Mouse (Mus musculus) MEL (cell line): ENCODE measurements around the gene Irf1.

ENCODE experiments used
- CTCF ChIP-seq, 3 experiments: IDR thresholded peaks in 2 of 3; conservative IDR thresholded peaks in 1 of 3; 2 replicates each; pipeline ENCODE4 v1.5.1; 2011 to 2012; ENCODE audit warnings: low read length in 3 of 3, low read depth in 2 of 3, mild to moderate bottlenecking in 2 of 3, improper control_type of control experiment in 1 of 3, inconsistent platforms in 1 of 3, mixed read lengths in 1 of 3, moderate library complexity in 1 of 3; ENCODE audit not compliant: control insufficient read depth in 1 of 3, insufficient read depth in 1 of 3, poor library complexity in 1 of 3, severe bottlenecking in 1 of 3
- EP300 ChIP-seq, 2 experiments: IDR thresholded peaks; 2 replicates each; pipeline ENCODE4 v1.6.1; 2011; ENCODE audit warnings: improper control_type of control experiment in 2 of 2, low read length in 2 of 2, low read depth in 1 of 2, mild to moderate bottlenecking in 1 of 2
- JUND ChIP-seq: IDR thresholded peaks from 2 replicates; pipeline ENCODE4 v1.6.1; 2011; ENCODE audit warnings: low read depth, mild to moderate bottlenecking, improper control_type of control experiment, low read length
- KAT2A ChIP-seq: conservative IDR thresholded peaks from 2 replicates; pipeline ENCODE4 v1.6.1; 2012; ENCODE audit warnings: low read depth, low read length, improper control_type of control experiment, inconsistent platforms
- MAX ChIP-seq: IDR thresholded peaks from 2 replicates; pipeline ENCODE4 v1.6.1; 2011; ENCODE audit warnings: low read length, improper control_type of control experiment
- POLR2A ChIP-seq, 2 experiments: IDR thresholded peaks; 2 replicates each; pipeline ENCODE4 v1.6.1; 2011 to 2012; ENCODE audit warnings: low read length in 2 of 2, mild to moderate bottlenecking in 2 of 2, control low read depth in 1 of 2, improper control_type of control experiment in 1 of 2, low read depth in 1 of 2, moderate library complexity in 1 of 2; ENCODE audit not compliant: control insufficient read depth in 1 of 2, insufficient read depth in 1 of 2, poor library complexity in 1 of 2
- POLR2AphosphoS2 ChIP-seq: IDR thresholded peaks from 2 replicates; pipeline ENCODE4 v1.6.1; 2011; ENCODE audit warnings: low read length, improper control_type of control experiment
- SMC3 ChIP-seq: IDR thresholded peaks from 2 replicates; pipeline ENCODE4 v1.6.1; 2011; ENCODE audit warnings: low read depth, low read length, improper control_type of control experiment
- UBTF ChIP-seq: IDR thresholded peaks from 2 replicates; pipeline ENCODE4 v1.6.1; 2012; ENCODE audit warnings: low read depth, mild to moderate bottlenecking, inconsistent platforms, low read length, improper control_type of control experiment, moderate library complexity, borderline replicate concordance; ENCODE audit not compliant: insufficient read depth
- USF1 ChIP-seq: IDR thresholded peaks from 2 replicates; pipeline ENCODE4 v1.6.1; 2014; ENCODE audit warnings: low read depth, mild to moderate bottlenecking, inconsistent platforms, low read length, improper control_type of control experiment, moderate library complexity
- USF2 ChIP-seq, 2 experiments: IDR thresholded peaks; 2 replicates each; pipeline ENCODE4 v1.6.1; 2011 to 2012; ENCODE audit warnings: improper control_type of control experiment in 2 of 2, low read length in 2 of 2, borderline replicate concordance in 1 of 2, inconsistent platforms in 1 of 2, low read depth in 1 of 2, mild to moderate bottlenecking in 1 of 2; ENCODE audit not compliant: insufficient read depth in 1 of 2
- ZNF384 ChIP-seq: IDR thresholded peaks from 2 replicates; pipeline ENCODE4 v1.6.1; 2012; ENCODE audit warnings: low read depth, mild to moderate bottlenecking, inconsistent platforms, low read length, improper control_type of control experiment

DNA sequence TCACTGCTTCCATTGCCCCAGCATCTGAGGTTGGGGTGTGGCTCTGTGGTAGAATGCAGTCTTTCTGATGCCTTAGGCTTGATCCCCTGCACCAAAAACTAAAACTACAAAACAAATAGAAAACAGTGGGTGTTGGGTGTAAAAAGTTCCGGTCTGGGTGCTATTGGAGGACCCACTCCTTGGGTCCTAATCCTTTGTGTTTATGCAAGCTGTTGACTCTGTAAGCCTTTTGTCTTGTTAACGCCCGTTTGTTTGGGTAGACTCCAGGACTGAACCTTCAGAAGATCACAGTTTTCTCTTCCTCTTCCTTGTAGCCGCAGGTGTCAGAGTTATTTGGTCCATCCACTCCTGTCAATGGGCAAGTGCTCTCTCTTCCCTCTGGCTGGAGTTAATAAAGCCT is 30.2 kb downstream of the Irf1 start:
- no peak for TF ChIP-seq SMC3
- no peak for TF ChIP-seq UBTF
- TF ChIP-seq CTCF (IDR thresholded peaks at IDR 0.05 in 2 of 3, conservative IDR thresholded peaks at IDR 0.05 in 1 of 3; ENCODE audit: control insufficient read depth in 1 of 3, insufficient read depth in 1 of 3, low read depth in 2 of 3, low read length in 3 of 3, poor library complexity in 1 of 3, severe bottlenecking in 1 of 3): no peak
- no peak for TF ChIP-seq ZNF384
- TF ChIP-seq POLR2AphosphoS2: no peak
- no peak for TF ChIP-seq POLR2A (IDR thresholded peaks at IDR 0.05; ENCODE audit: control insufficient read depth in 1 of 2, insufficient read depth in 1 of 2, low read depth in 1 of 2, low read length in 2 of 2, poor library complexity in 1 of 2)
- no peak for TF ChIP-seq JUND
- no peak for TF ChIP-seq EP300 (IDR thresholded peaks at IDR 0.05; ENCODE audit: low read depth in 1 of 2, low read length in 2 of 2)
- TF ChIP-seq MAX: no peak
- TF ChIP-seq KAT2A: no peak
- TF ChIP-seq USF1: no peak
- no peak for TF ChIP-seq USF2 (IDR thresholded peaks at IDR 0.05; ENCODE audit: borderline replicate concordance in 1 of 2, insufficient read depth in 1 of 2, low read depth in 1 of 2, low read length in 2 of 2)
